Mouse (Mus musculus): ENCODE measurements around the gene Vmn2r97.
"Not testable (repeated sequence)": the region's sequence is repeated elsewhere in the genome, so short reads cannot be mapped to it uniquely, and the experiment has no call there.

DNA sequence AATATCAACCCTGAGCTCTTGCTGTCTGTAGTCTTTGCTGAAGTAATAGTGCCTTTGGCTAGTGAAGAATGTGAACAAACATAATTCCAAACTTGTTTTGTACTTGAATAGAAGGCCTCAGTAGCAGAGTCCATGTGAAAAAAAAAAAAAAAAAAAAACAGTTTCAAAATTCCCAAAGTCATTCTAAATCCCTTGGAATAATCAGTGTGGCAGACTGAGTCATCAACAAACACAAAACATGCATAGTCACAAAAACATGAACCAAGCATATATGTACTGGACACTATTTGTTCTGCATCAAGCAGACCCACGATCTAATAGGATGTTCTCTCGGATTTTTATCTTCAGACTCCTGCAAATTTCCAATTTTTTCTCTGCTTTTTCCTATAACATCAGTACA lies at the start of gene Vmn2r97:
- not testable (repeated sequence) for TF ChIP-seq CTCF (conservative IDR thresholded peaks at IDR 0.05; ENCODE audit: low read length); NANOG (IDR thresholded peaks at IDR 0.05; ENCODE audit: borderline replicate concordance, low read length)
